Mouse (Mus musculus) heart, adult 2 months (tissue): ENCODE data around the gene Iffo2. TPM values are rescaled to one million over a fixed set of nuclear protein-coding genes. Genes with fewer than 3 reads are reported as not detected.

ENCODE experiments used
- DNase-seq, 2 experiments: peaks; one replicate each; pipeline ENCODE4 v3.0.0; 2021
- H3K27ac ChIP-seq: fragments of 200-600 bp; 2 replicates; pipeline ENCODE4 v1.8.1; 2022
- H3K27me3 ChIP-seq: fragments of 200-500 bp; 2 replicates; pipeline ENCODE4 v1.6.1; 2012; ENCODE audit warnings: mild to moderate bottlenecking, low read length, inconsistent platforms, mixed read lengths; ENCODE audit not compliant: control insufficient read depth, insufficient read depth
- H3K36me3 ChIP-seq: fragments of 200-500 bp; 2 replicates; pipeline ENCODE4 v1.6.1; 2012; ENCODE audit warnings: low read length, inconsistent platforms; ENCODE audit not compliant: control insufficient read depth, insufficient read depth
- H3K4me1 ChIP-seq: fragments of 200-500 bp; 2 replicates; pipeline ENCODE4 v1.6.1; 2011; ENCODE audit warnings: low read length; ENCODE audit not compliant: control insufficient read depth, insufficient read depth
- H3K4me3 ChIP-seq: fragments of 200-600 bp; 2 replicates; pipeline ENCODE4 v1.8.1; 2022
- H3K79me2 ChIP-seq: fragments of 200-500 bp; replicated peaks from 2 replicates; pipeline ENCODE4 v1.6.1; 2012; ENCODE audit warnings: mild to moderate bottlenecking, inconsistent platforms, low read length, moderate library complexity, mixed read lengths; ENCODE audit not compliant: control insufficient read depth, insufficient read depth
- H3K9ac ChIP-seq: fragments of 200-500 bp; 2 replicates; pipeline ENCODE4 v1.6.1; 2012; ENCODE audit warnings: low read depth, mild to moderate bottlenecking, control low read depth, inconsistent platforms, low read length, mixed read lengths
- CTCF ChIP-seq: fragments of 200-600 bp; IDR thresholded peaks from 2 replicates; pipeline ENCODE4 v1.8.1; 2022; ENCODE audit warnings: antibody characterized with exemption, mild to moderate bottlenecking, moderate library complexity
- EP300 ChIP-seq: fragments of 200-500 bp; IDR thresholded peaks from 2 replicates; pipeline ENCODE4 v1.6.1; 2011; ENCODE audit warnings: low read depth, low read length, control low read depth; ENCODE audit not compliant: insufficient read depth
- POLR2A ChIP-seq: fragments of 200-500 bp; IDR thresholded peaks from 2 replicates; pipeline ENCODE4 v1.6.1; 2011; ENCODE audit warnings: mild to moderate bottlenecking, low read depth, low read length, control low read depth; ENCODE audit not compliant: insufficient read depth
- WGBS: fragments of 180-500 bp; shearing (Covaris S2); methylation state at CpG from one replicate; pipeline ENCODE4 v1.1.7; 2018; 5-methylcytosine and 5-hydroxymethylcytosine counted together
- intact Hi-C: fragments of 180-260 bp; cut with DNase I; formaldehyde crosslinking; loops from one replicate; pipeline ENCODE4 v1.15.1; 2025
- polyA plus RNA-seq: library from polyadenylated mRNA; depleted of rRNA; stranded (reverse); fragments of >200 nt; gene quantifications from 2 replicates; pipeline ENCODE4 v1.2.3, GENCODE M21; 2012
- total RNA-seq, 2 experiments: library from RNA; stranded (reverse); gene quantifications; 2 replicates each; pipeline ENCODE4 v1.2.3; 2021

Iffo2 gene
- total and polyA plus RNA-seq, 3 experiments = 3.1 to 5.0 (median 4.9) TPM

DNA sequence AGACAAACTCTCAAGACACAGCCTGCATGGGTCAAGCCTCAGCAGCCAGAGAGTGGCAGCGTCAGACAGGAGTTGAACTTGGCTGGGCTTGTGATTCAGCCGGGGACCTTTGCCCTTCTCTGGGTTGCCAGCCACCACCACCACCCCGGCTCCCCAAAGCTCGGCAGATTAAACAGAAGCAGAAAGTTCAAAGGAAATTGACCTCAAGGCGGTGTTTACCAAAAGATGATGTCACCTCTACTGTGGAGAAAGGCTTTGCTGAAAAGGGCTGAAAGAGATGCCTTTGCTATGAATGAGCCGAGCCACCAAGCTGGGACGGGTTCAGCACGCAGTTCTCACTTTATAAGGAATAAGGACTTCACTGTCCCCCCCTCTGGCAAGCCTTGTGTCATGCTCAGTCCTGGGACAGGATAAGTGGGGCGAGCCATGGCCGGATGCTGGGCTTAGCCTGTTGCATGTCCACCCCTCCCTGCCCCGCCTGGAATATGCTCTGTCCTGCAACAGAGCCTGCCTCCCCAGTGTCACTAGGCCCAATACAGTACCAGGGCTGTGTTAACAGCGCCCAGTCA is 4.9 kb downstream of the Iffo2 start:
- Histone ChIP-seq H3K27ac (no peak overlapping the region), H3K4me3 (no peak overlapping the region), H3K36me3 (no peaks in the 10 kb centered on the region), H3K27me3 (no peaks in the 10 kb centered on the region), H3K4me1 (peaks cover 2% of the 10 kb centered on the region; the same call in 1 of the 2 replicates), H3K9ac (no peak overlapping the region), H3K79me2 (no peaks in the 10 kb centered on the region)
- DNase-seq = peak; percentile 55 to 60
- WGBS = 27% methylated on average over 12 of the region's 12 CpGs
- intact Hi-C loops = loop anchor here (1.0 kb wide), 1 partner anchor 101 kb away; no protein-coding TSS in a partner anchor
- no peak for TF ChIP-seq EP300
- TF ChIP-seq CTCF = no peak
- no peak for TF ChIP-seq POLR2A

DNA sequence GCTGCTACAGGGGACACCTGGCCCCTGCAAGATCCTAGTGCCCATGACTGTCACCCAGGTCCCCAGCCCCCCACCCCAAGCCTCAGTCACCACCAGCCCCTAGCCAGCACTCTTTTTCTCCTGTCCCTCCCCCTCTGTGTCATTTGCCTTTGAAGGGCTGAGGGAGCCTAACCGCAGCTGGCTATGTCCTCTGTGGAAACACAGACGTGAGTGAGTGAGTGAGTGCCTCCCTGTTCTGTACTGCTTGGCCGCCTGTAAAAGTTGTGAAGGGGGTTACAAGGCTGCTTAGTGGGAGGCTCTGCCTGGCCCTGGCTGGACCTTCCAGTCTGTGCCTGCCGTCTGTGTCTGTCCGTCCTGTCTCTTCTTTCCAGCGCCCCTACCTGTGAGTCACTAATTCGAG is 5.4 kb downstream of the Iffo2 start:
- no peak overlapping the region for H3K9ac ChIP-seq
- no peak overlapping the region for H3K4me3 ChIP-seq
- peaks cover 2% of the 10 kb centered on the region; the same call in 1 of the 2 replicates for H3K4me1 ChIP-seq
- TF ChIP-seq EP300 (no peak), CTCF (no peak), POLR2A (no peak)
- no peaks in the 10 kb centered on the region for H3K79me2 ChIP-seq
- WGBS = 73% methylated on average over 7 of the region's 7 CpGs
- H3K36me3 ChIP-seq = no peaks in the 10 kb centered on the region
- DNase-seq = no peak
- intact Hi-C loops = loop anchor here (1.0 kb wide), 1 partner anchor 101 kb away; no protein-coding TSS in a partner anchor
- H3K27me3 ChIP-seq = no peaks in the 10 kb centered on the region
- H3K27ac ChIP-seq = no peak overlapping the region

DNA sequence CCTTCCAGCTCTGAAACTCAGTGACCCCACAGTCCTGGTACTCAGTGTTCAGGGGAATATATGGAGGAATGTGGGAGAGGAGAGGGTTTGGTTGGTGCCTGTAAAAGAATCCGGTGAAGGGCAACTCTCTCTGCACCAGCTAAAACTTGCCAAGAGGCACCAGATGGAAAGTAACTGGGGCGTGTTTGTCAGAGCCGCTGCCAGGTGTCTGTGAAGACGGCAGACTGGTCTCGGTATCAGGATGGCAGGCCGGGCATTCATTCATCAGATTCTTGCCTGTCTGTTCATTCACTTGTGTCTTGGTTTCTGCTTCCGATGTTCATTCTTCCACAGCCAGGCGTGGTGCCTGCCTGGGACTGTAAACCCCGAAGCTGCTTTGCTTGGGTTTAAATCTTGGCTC is 6.4 kb downstream of the Iffo2 start:
- no peak overlapping the region for H3K4me3 ChIP-seq
- 85% methylated on average over 9 of the region's 9 CpGs for WGBS
- no peak for DNase-seq
- no peak overlapping the region for H3K9ac ChIP-seq
- TF ChIP-seq EP300 (no peak), POLR2A (no peak), CTCF (no peak)
- H3K36me3 ChIP-seq = no peaks in the 10 kb centered on the region
- H3K4me1 ChIP-seq = peaks cover 2% of the 10 kb centered on the region; the same call in 1 of the 2 replicates
- no peaks in the 10 kb centered on the region for H3K27me3 ChIP-seq
- no peaks in the 10 kb centered on the region for H3K79me2 ChIP-seq
- no peak overlapping the region for H3K27ac ChIP-seq
- intact Hi-C loops = no loop called here

DNA sequence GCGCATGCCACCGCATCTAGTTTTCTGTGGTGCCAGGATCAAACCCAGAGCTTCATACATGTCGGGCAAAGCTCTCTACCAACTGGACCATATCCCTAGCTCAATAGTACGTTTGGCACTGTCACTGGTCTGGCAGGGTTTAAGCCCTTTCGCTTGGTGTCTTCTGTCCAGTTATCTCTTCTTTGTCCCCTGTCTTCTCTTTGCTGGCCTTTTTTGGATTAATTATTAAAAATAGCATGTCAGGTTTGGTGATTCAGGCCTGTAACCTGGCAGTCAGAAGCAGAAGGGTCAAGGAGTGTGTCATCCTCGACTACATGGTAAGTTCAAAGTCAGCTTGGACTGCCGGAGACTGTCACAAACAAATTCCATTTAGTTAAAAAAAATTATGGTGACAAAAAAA is 10.4 kb downstream of the Iffo2 start:
- Histone ChIP-seq H3K4me1 (no peaks in the 10 kb centered on the region), H3K9ac (no peak overlapping the region), H3K4me3 (no peak overlapping the region), H3K36me3 (no peaks in the 10 kb centered on the region), H3K27ac (no peak overlapping the region), H3K79me2 (no peaks in the 10 kb centered on the region), H3K27me3 (no peaks in the 10 kb centered on the region)
- WGBS = 92% methylated on average over 7 of the region's 7 CpGs
- intact Hi-C loops = no loop called here
- DNase-seq = no peak
- no peak for TF ChIP-seq POLR2A
- TF ChIP-seq EP300 = no peak
- no peak for TF ChIP-seq CTCF

DNA sequence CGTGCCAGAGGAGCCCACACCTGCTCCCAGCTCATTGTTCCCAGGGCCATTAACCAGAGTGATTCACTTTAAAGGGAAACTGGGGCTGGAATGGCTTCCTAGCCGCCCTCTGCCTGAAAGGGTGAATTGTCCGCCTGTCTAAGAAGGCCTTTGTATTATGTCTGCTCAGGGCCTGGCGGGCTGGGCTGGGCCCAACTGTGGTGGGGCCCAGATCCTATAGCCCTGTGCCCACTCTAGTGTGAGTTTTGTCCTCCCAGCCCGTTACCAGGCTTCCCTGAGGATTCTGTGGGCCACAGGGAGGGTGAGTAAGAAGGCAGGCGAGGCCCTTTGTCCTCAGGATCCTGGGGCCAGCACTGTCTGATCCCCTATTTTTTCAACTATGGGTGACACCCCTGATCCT is 15.4 kb downstream of the Iffo2 start:
- DNase-seq = no peak
- Histone ChIP-seq H3K4me1 (no peaks in the 10 kb centered on the region), H3K4me3 (no peak overlapping the region), H3K27me3 (no peaks in the 10 kb centered on the region), H3K9ac (no peak overlapping the region), H3K79me2 (no peaks in the 10 kb centered on the region), H3K27ac (no peak overlapping the region), H3K36me3 (no peaks in the 10 kb centered on the region)
- 83% methylated on average over 6 of the region's 6 CpGs for whole genome bisulfite sequencing
- no peak for TF ChIP-seq POLR2A
- no peak for TF ChIP-seq CTCF
- TF ChIP-seq EP300 = no peak
- intact Hi-C loops = no loop called here

DNA sequence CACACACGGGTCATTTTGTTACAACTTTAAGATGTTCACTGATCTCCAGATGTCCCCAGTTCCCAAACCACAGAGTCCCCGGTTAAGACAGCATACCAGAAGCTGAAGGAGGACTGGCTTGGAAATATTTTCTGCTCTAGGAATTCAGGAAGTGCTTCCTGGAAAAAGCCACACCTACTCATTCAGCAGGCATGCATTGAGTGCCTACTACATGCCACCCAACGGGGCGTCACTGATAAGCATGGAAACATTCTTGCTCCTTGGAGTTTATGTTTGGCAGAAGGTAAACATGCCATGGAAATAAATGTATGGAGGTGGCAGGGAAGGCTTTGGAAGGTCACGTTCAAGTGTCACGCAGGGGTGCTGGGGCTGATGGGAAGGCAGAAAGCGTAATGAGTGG is 19.1 kb downstream of the Iffo2 start:
- intact Hi-C loops = no loop called here
- WGBS = 47% methylated on average over 7 of the region's 7 CpGs

More for the DNA sequence above, 19.1 kb downstream of the Iffo2 start:
- no peaks in the 10 kb centered on the region for H3K27me3 ChIP-seq
- no peak for DNase-seq
- no peaks in the 10 kb centered on the region for H3K4me1 ChIP-seq
- H3K36me3 ChIP-seq = no peaks in the 10 kb centered on the region
- no peak overlapping the region for H3K27ac ChIP-seq
- H3K4me3 ChIP-seq = no peak overlapping the region
- TF ChIP-seq EP300 (no peak), POLR2A (no peak), CTCF (no peak)
- no peaks in the 10 kb centered on the region for H3K79me2 ChIP-seq
- H3K9ac ChIP-seq = no peak overlapping the region
